Mouse (Mus musculus) kidney, embryonic 16.5 days (tissue): ENCODE results near the gene Hist2h2aa1. TPM values are rescaled to one million over a fixed set of nuclear protein-coding genes. Genes with fewer than 3 reads are reported as not detected.

ENCODE experiments used
- ATAC-seq: fragments of 200-750 bp; cut with Nextera tagmentation; 2 replicates; pipeline ENCODE4 v1.8.0; 2017; ENCODE audit warnings: moderate TSS enrichment; ENCODE audit not compliant: low FRiP score, low TSS enrichment
- H3K27ac ChIP-seq: fragments of 300-500 bp; sonication (generic); 2 replicates; pipeline ENCODE4 v1.5.1; 2014; ENCODE audit warnings: low read length
- H3K27me3 ChIP-seq: fragments of 300-500 bp; sonication (generic); 2 replicates; pipeline ENCODE4 v1.6.1; 2014; ENCODE audit warnings: low read length, control low read depth, mixed read lengths; ENCODE audit not compliant: insufficient read depth
- H3K36me3 ChIP-seq: fragments of 300-500 bp; sonication (generic); 2 replicates; pipeline ENCODE4 v1.6.1; 2014; ENCODE audit warnings: low read length, control low read depth, mixed read lengths; ENCODE audit not compliant: insufficient read depth
- H3K4me1 ChIP-seq: fragments of 300-500 bp; sonication (generic); 2 replicates; pipeline ENCODE4 v1.6.1; 2014; ENCODE audit warnings: low read length, control low read depth, mixed read lengths; ENCODE audit not compliant: insufficient read depth
- H3K4me2 ChIP-seq: fragments of 300-500 bp; sonication (generic); replicated peaks from 2 replicates; pipeline ENCODE4 v1.6.1; 2014; ENCODE audit warnings: low read depth, low read length
- H3K4me3 ChIP-seq: fragments of 300-500 bp; sonication (generic); 2 replicates; pipeline ENCODE4 v1.5.1; 2014; ENCODE audit warnings: mild to moderate bottlenecking, low read length
- H3K9ac ChIP-seq: fragments of 300-500 bp; sonication (generic); replicated peaks from 2 replicates; pipeline ENCODE4 v1.6.1; 2014; ENCODE audit warnings: low read length
- H3K9me3 ChIP-seq: fragments of 300-500 bp; sonication (generic); 2 replicates; pipeline ENCODE4 v1.6.1; 2016; ENCODE audit warnings: low read length, control low read depth
- WGBS: fragments of 180-500 bp; shearing (Covaris S2); extraction: QIAGEN DNeasy Blood & Tissue Kit; methylation state at CpG from one replicate; pipeline ENCODE4 v1.1.7; 2014; 5-methylcytosine and 5-hydroxymethylcytosine counted together
- polyA plus RNA-seq: library from polyadenylated mRNA; unstranded; fragments of >200 nt; fragmentation: Nextera tagmentation; extraction: Ambion mirVana; gene quantifications from 2 replicates; pipeline ENCODE4 v1.2.1, GENCODE M21; 2015

Gene Hist2h2aa1
- polyA plus RNA-seq, 1 experiment from 2014 or later: 14.2 TPM

- Histone ChIP-seq H3K4me3 (no peak overlapping the region), H3K9me3 (no peaks in the 10 kb centered on the region), H3K4me1 (peaks cover 48% of the 10 kb centered on the region), H3K4me2 (no peak overlapping the region), H3K9ac (no peak overlapping the region), H3K36me3 (no peaks in the 10 kb centered on the region), H3K27me3 (no peaks in the 10 kb centered on the region), H3K27ac (no peak overlapping the region)
- WGBS: 61% methylated on average over 8 of the region's 8 CpGs
- ATAC-seq: no peak
Observed at GRCm38 (mm10) chr3:96226695-96227648, 18.3 kb upstream of the Hist2h2aa1 start.

GRCm38 (mm10) chr3:96228828-96229227, 16.5 kb upstream of the Hist2h2aa1 start:
- H3K9me3 ChIP-seq: no peaks in the 10 kb centered on the region
- H3K4me2 ChIP-seq: no peak overlapping the region
- ATAC-seq: no peak
- no peak overlapping the region for H3K9ac ChIP-seq
- no peaks in the 10 kb centered on the region for H3K36me3 ChIP-seq
- 65% methylated on average over 2 of the region's 2 CpGs for WGBS
- no peak overlapping the region for H3K4me3 ChIP-seq
- peaks cover 31% of the 10 kb centered on the region for H3K4me1 ChIP-seq
- no peaks in the 10 kb centered on the region for H3K27me3 ChIP-seq
- H3K27ac ChIP-seq: no peak overlapping the region

GRCm38 (mm10) chr3:96230404-96230803, 14.9 kb upstream of the Hist2h2aa1 start:
- H3K36me3 ChIP-seq: no peaks in the 10 kb centered on the region
- peaks cover 17% of the 10 kb centered on the region; the same call in 1 of the 2 replicates for H3K4me1 ChIP-seq
- 76% methylated on average over 2 of the region's 2 CpGs for WGBS
- H3K9me3 ChIP-seq: no peaks in the 10 kb centered on the region
- no peaks in the 10 kb centered on the region for H3K27me3 ChIP-seq
- H3K4me3 ChIP-seq: no peak overlapping the region
- ATAC-seq: no peak
- no peak overlapping the region for H3K27ac ChIP-seq
- no peak overlapping the region for H3K9ac ChIP-seq
- H3K4me2 ChIP-seq: no peak overlapping the region

GRCm38 (mm10) chr3:96230910-96231757, 14.2 kb upstream of the Hist2h2aa1 start:
- Histone ChIP-seq H3K36me3 (no peaks in the 10 kb centered on the region), H3K4me2 (no peak overlapping the region), H3K9ac (no peak overlapping the region), H3K27me3 (no peaks in the 10 kb centered on the region), H3K4me3 (no peak overlapping the region), H3K4me1 (peaks cover 10% of the 10 kb centered on the region; the same call in 1 of the 2 replicates), H3K9me3 (no peaks in the 10 kb centered on the region), H3K27ac (no peak overlapping the region)
- no peak for ATAC-seq
- 81% methylated on average over 4 of the region's 4 CpGs for WGBS

- no peak overlapping the region for H3K4me3 ChIP-seq
- no peak overlapping the region for H3K9ac ChIP-seq
- H3K27ac ChIP-seq: no peak overlapping the region
- H3K27me3 ChIP-seq: no peaks in the 10 kb centered on the region
- ATAC-seq: no peak
- H3K4me2 ChIP-seq: no peak overlapping the region
- H3K9me3 ChIP-seq: no peaks in the 10 kb centered on the region
- H3K36me3 ChIP-seq: no peaks in the 10 kb centered on the region
- peaks cover 10% of the 10 kb centered on the region for H3K4me1 ChIP-seq
- WGBS: 66% methylated on average over 2 of the region's 2 CpGs
Observed at GRCm38 (mm10) chr3:96231758-96232120, 13.6 kb upstream of the Hist2h2aa1 start.

- H3K9ac ChIP-seq: no peak overlapping the region
- WGBS: 85% methylated on average over 2 of the region's 2 CpGs
- no peak for ATAC-seq
- H3K27me3 ChIP-seq: no peaks in the 10 kb centered on the region
- no peak overlapping the region for H3K27ac ChIP-seq
- H3K9me3 ChIP-seq: no peaks in the 10 kb centered on the region
- peaks cover 19% of the 10 kb centered on the region for H3K4me1 ChIP-seq
- H3K36me3 ChIP-seq: no peaks in the 10 kb centered on the region
- H3K4me3 ChIP-seq: no peak overlapping the region
- H3K4me2 ChIP-seq: no peak overlapping the region
Observed at GRCm38 (mm10) chr3:96234914-96235313, 10.4 kb upstream of the Hist2h2aa1 start.

GRCm38 (mm10) chr3:96235836-96236235, 9.5 kb upstream of the Hist2h2aa1 start:
- no peaks in the 10 kb centered on the region for H3K36me3 ChIP-seq
- WGBS: 21% methylated on average over 3 of the region's 3 CpGs
- H3K4me1 ChIP-seq: peaks cover 21% of the 10 kb centered on the region
- H3K9me3 ChIP-seq: no peaks in the 10 kb centered on the region
- no peak overlapping the region for H3K27ac ChIP-seq
- no peak overlapping the region for H3K4me3 ChIP-seq
- H3K4me2 ChIP-seq: no peak overlapping the region
- no peaks in the 10 kb centered on the region for H3K27me3 ChIP-seq
- no peak for ATAC-seq
- no peak overlapping the region for H3K9ac ChIP-seq

GRCm38 (mm10) chr3:96236834-96237334, 8.4 kb upstream of the Hist2h2aa1 start:
- no peak for ATAC-seq
- H3K27ac ChIP-seq: peak overlapping the region; percentile 87
- H3K36me3 ChIP-seq: no peaks in the 10 kb centered on the region
- H3K9me3 ChIP-seq: no peaks in the 10 kb centered on the region
- H3K4me3 ChIP-seq: peak overlapping the region; percentile 63
- H3K4me1 ChIP-seq: peaks cover 23% of the 10 kb centered on the region
- H3K4me2 ChIP-seq: peak overlapping the region; percentile 70
- peak overlapping the region; percentile 82 for H3K9ac ChIP-seq
- WGBS: 74% methylated on average over 4 of the region's 4 CpGs
- H3K27me3 ChIP-seq: no peaks in the 10 kb centered on the region

- no peaks in the 10 kb centered on the region for H3K36me3 ChIP-seq
- peak overlapping the region; percentile 82 for H3K9ac ChIP-seq
- peaks cover 23% of the 10 kb centered on the region for H3K4me1 ChIP-seq
- H3K27me3 ChIP-seq: no peaks in the 10 kb centered on the region
- peak overlapping the region; percentile 87 for H3K27ac ChIP-seq
- H3K9me3 ChIP-seq: no peaks in the 10 kb centered on the region
- H3K4me3 ChIP-seq: peak overlapping the region; percentile 63
- WGBS: 16% methylated on average over 7 of the region's 7 CpGs
- no peak for ATAC-seq
- H3K4me2 ChIP-seq: peak overlapping the region; percentile 70
Observed at GRCm38 (mm10) chr3:96237335-96237903, 7.9 kb upstream of the Hist2h2aa1 start.
